Mouse (Mus musculus) forebrain, embryonic 10.5 days (tissue): ENCODE data around the gene 2010111I01Rik. TPM values are rescaled to one million over a fixed set of nuclear protein-coding genes. Genes with fewer than 3 reads are reported as not detected.

Experiments used
- DNase-seq: peaks from one replicate; pipeline ENCODE4 v3.0.0-alpha.2; 2017; ENCODE audit warnings: low spot score; ENCODE audit errors: extremely low spot score
- H3K27ac ChIP-seq: fragments of 300-500 bp; sonication (generic); 2 replicates; pipeline ENCODE4 v1.5.1; 2016; ENCODE audit warnings: mild to moderate bottlenecking
- H3K27me3 ChIP-seq: fragments of 300-500 bp; sonication (generic); 2 replicates; pipeline ENCODE4 v1.6.1; 2016; ENCODE audit warnings: mild to moderate bottlenecking; ENCODE audit not compliant: poor library complexity, severe bottlenecking
- H3K36me3 ChIP-seq: fragments of 300-500 bp; sonication (generic); replicated peaks from 2 replicates; pipeline ENCODE4 v1.6.1; 2016; ENCODE audit warnings: mild to moderate bottlenecking, moderate library complexity
- H3K4me1 ChIP-seq: fragments of 300-500 bp; sonication (generic); 2 replicates; pipeline ENCODE4 v1.6.1; 2016
- H3K4me3 ChIP-seq: fragments of 300-500 bp; sonication (generic); 2 replicates; pipeline ENCODE4 v1.5.1; 2016; ENCODE audit warnings: mild to moderate bottlenecking, moderate library complexity
- H3K9me3 ChIP-seq: fragments of 300-500 bp; sonication (generic); 2 replicates; pipeline ENCODE4 v1.6.1; 2016; ENCODE audit warnings: mild to moderate bottlenecking, moderate library complexity
- WGBS: fragments of 180-500 bp; shearing (Covaris S2); methylation state at CpG from one replicate; pipeline ENCODE4 v1.1.7; 2016; 5-methylcytosine and 5-hydroxymethylcytosine counted together
- polyA plus RNA-seq: library from polyadenylated mRNA; unstranded; fragments of >200 nt; fragmentation: Nextera tagmentation; extraction: Ambion mirVana; gene quantifications from 2 replicates; pipeline ENCODE4 v1.2.1, GENCODE M21; 2016

The 2010111I01Rik gene
- polyA plus RNA-seq, 1 experiment from 2014 or later = 45.6 TPM

DNA sequence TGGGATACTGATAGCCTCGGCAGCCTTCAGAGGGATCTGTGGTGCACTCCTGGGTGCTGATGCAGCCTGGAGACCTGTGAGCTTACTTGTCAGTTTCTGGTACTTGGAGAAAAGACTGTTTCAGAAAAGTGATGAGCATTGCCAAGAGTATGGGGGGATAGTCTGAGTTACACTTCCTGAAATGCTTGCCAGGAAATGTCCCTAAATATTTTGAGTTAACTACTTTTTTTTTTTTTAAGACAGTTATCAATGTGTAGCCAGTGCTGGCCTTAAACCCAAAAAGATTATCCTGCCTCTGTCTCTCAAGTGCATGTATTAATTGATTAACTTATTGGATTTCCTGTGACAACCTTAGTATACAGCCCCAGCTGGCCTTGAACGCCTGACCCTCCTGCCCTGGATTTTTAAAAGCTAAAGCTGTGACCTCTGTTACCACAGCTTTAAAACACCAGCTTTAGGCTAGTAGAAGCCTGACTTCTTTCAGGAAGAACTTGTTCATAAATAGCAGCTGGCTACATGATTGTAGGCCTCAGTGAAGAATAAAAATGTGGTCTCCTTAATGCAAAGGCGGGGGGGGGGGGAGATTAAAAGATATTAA is 150.6 kb downstream of the 2010111I01Rik start:
- Histone ChIP-seq H3K27me3 (peaks cover 44% of the 10 kb centered on the region), H3K4me1 (peaks cover 32% of the 10 kb centered on the region), H3K9me3 (peaks cover 11% of the 10 kb centered on the region), H3K27ac (no peak overlapping the region), H3K36me3 (no peaks in the 10 kb centered on the region), H3K4me3 (no peak overlapping the region)
- WGBS = 74% methylated on average over 3 of the region's 3 CpGs
- no peak for DNase-seq

DNA sequence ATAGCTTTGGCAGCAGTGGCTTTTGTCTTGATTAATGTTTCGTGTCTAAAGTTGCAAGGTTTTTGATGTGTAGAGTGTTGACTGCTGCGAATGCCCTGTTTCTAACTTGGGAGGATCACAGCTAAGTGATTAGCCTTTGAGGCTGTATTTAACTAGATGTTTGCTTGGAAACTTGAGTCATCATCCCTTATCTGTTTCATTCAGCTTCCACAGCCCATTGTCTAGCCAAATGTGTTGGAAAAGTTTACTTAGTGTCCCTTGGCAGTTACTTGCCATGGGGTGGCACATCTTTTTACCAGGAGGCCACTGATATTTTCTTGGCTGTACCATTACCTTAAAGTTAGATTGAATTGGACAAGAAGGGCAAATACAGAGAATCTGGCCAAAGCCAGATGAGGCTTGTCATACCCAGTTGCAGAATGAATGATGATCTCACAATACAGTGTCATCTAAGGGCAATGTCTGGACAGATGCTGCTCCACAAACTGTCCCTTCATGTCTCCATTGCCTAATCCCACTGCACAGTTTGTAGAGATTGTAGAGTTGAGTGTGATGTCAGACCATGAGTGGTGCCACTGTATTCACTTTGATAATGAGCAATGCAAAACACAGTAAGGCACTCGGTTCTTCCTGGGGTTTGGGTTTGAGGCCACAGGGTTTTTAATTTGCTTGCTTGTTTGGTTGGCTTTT is 152.9 kb downstream of the 2010111I01Rik start:
- Histone ChIP-seq H3K27me3 (peaks cover 20% of the 10 kb centered on the region), H3K4me1 (peaks cover 22% of the 10 kb centered on the region), H3K27ac (no peak overlapping the region), H3K4me3 (no peak overlapping the region), H3K9me3 (peaks cover 6% of the 10 kb centered on the region; the same call in 1 of the 2 replicates), H3K36me3 (no peaks in the 10 kb centered on the region)
- 84% methylated on average over 3 of the region's 3 CpGs for WGBS
- DNase-seq = no peak

GRCm38 (mm10) chr13:63118682-63119081 is 154.0 kb downstream of the 2010111I01Rik start:
- Histone ChIP-seq H3K27me3 (peaks cover 19% of the 10 kb centered on the region), H3K36me3 (no peaks in the 10 kb centered on the region), H3K9me3 (peaks cover 6% of the 10 kb centered on the region; the same call in 1 of the 2 replicates), H3K4me1 (peaks cover 12% of the 10 kb centered on the region), H3K27ac (no peak overlapping the region), H3K4me3 (no peak overlapping the region)
- 96% methylated on average over 3 of the region's 3 CpGs for WGBS
- DNase-seq = no peak

- Histone ChIP-seq H3K9me3 (peaks cover 6% of the 10 kb centered on the region; the same call in 1 of the 2 replicates), H3K27ac (no peak overlapping the region), H3K27me3 (peaks cover 4% of the 10 kb centered on the region), H3K36me3 (no peaks in the 10 kb centered on the region), H3K4me3 (no peak overlapping the region), H3K4me1 (no peaks in the 10 kb centered on the region)
- WGBS = 95% methylated on average over 2 of the region's 2 CpGs
- no peak for DNase-seq
Observed at GRCm38 (mm10) chr13:63120296-63120695, 155.6 kb downstream of the 2010111I01Rik start.

DNA sequence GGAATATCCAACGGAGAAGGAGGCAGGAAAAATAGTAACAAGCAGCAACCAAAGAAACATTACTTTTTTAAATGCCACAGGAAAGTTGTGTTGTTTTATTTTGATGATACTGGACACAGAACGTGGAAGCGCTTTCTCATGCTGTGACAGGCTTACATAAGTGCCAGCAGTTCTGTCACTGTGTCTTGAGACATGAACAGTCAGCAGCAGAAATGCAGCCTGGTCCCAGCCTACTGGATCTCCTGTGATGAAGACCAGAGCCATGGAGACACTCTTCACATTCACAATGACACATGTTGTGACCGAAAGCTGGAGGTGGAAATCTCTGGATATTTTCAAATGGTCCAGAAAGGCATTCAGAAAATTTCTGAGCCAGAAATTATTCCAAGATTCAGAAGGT is 157.1 kb downstream of the 2010111I01Rik start:
- no peak for DNase-seq
- H3K27ac ChIP-seq = no peak overlapping the region
- no peaks in the 10 kb centered on the region for H3K4me1 ChIP-seq
- no peaks in the 10 kb centered on the region for H3K36me3 ChIP-seq
- 0 out of 2 replicates have a peak, but pooled peaks cover under 1% of the 10 kb centered on the region for H3K9me3 ChIP-seq
- WGBS = 88% methylated on average over 4 of the region's 4 CpGs
- no peak overlapping the region for H3K4me3 ChIP-seq
- H3K27me3 ChIP-seq = no peaks in the 10 kb centered on the region

DNA sequence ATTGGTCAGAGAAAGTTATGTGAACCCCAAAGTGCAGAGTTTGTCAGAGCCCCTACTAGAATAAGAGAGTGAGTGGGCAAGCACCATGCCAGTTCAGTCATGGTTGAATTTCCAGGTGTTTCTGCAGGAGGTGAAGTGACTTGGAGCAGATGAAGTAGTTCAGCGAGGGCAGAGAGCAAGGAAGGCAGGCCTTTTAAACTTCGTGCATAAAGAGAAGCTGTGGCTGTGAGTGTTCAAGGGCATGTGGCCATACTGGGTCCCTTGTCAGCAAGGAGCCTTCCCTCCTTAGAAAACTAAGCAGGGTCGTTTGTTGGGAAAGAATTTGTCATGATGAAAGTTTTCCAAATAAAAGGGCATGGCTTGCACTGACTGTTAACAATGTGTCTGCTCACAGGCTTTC is 161.5 kb downstream of the 2010111I01Rik start:
- 66% methylated on average over 3 of the region's 3 CpGs for WGBS
- H3K4me1 ChIP-seq = no peaks in the 10 kb centered on the region

DNA sequence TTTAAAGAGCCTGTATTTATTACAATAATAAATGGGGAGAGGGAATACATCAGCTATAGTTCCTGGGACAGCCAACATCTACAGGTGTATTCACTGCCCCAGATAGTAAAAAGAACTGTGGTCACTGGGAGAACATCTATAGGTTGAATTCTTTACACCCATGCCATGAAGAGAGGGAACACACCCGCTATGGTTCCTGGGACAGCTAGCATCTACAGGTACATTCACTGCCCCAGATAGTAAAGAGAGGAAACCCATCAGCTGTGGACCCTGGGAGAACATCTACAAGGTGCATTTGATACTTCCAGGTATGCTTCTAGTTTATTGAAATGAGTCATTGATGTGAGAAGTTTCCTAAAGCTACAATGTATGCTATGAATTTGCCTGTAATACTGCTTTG is 162.8 kb downstream of the 2010111I01Rik start:
- WGBS = 88% methylated on average over 1 of the region's 1 CpGs
- Histone ChIP-seq H3K9me3 (peaks cover 11% of the 10 kb centered on the region), H3K4me3 (no peak overlapping the region), H3K27me3 (no peaks in the 10 kb centered on the region), H3K36me3 (0 out of 2 replicates have a peak, but pooled peaks cover 5% of the 10 kb centered on the region), H3K27ac (no peak overlapping the region), H3K4me1 (no peaks in the 10 kb centered on the region)
- no peak for DNase-seq

More for the DNA sequence above, 161.5 kb downstream of the 2010111I01Rik start:
- H3K27ac ChIP-seq = no peak overlapping the region
- H3K9me3 ChIP-seq = peaks cover 11% of the 10 kb centered on the region
- 0 out of 2 replicates have a peak, but pooled peaks cover 5% of the 10 kb centered on the region for H3K36me3 ChIP-seq
- H3K27me3 ChIP-seq = no peaks in the 10 kb centered on the region
- no peak overlapping the region for H3K4me3 ChIP-seq
- no peak for DNase-seq

DNA sequence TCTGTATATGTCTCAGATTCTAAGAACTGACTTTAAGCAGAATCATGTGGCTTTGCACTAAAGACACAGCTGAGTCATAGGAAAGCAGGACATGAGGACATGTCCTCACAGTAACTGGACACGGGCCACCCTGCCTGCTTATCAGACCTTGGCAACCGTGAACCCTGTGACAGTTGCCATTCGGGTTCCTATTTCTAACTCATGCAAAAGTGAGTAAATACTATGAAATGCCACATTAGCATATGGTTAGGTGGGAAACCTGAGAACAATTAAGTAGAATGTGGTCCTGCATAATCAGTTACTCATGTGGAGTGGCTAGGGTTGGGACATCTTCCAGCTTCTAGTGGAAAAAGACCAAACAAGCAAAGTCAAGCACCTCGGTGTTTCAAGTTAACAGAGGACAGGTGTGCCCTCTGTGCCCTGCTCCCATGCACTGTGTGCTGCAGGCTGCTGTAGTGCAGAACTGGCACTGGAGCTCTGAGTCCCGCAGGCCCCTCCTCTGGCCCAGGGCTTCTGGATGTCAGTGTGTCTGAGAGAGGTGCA is 170.3 kb downstream of the 2010111I01Rik start:
- WGBS = 80% methylated on average over 5 of the region's 5 CpGs
- H3K4me1 ChIP-seq = 0 out of 2 replicates have a peak, but pooled peaks cover 6% of the 10 kb centered on the region
- no peak for DNase-seq
- H3K27me3 ChIP-seq = no peaks in the 10 kb centered on the region
- no peaks in the 10 kb centered on the region for H3K36me3 ChIP-seq
- no peak overlapping the region for H3K27ac ChIP-seq
- H3K9me3 ChIP-seq = no peaks in the 10 kb centered on the region
- no peak overlapping the region for H3K4me3 ChIP-seq

DNA sequence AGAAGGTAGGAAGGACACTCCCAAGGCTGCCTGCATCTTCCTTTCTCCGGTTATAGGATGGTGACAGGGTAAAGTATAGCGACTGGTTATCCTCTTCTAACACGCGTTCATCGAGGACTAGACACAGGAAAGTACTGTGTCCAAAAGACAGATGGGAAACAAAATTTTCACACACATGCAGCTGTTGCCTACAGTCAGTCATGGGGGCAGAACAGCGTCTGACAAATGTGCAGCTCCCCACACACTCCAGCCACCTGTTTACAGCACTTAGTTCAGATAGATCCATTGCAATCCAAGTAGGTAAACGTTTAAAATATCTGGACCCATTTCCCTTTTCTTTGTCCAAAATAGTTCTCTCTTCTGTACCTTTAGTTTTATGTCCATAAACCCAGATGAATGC is 171.3 kb downstream of the 2010111I01Rik start:
- Histone ChIP-seq H3K27me3 (no peaks in the 10 kb centered on the region), H3K9me3 (no peaks in the 10 kb centered on the region), H3K4me1 (0 out of 2 replicates have a peak, but pooled peaks cover 6% of the 10 kb centered on the region), H3K27ac (no peak overlapping the region), H3K36me3 (no peaks in the 10 kb centered on the region), H3K4me3 (no peak overlapping the region)
- DNase-seq = no peak
- WGBS = 94% methylated on average over 7 of the region's 7 CpGs

DNA sequence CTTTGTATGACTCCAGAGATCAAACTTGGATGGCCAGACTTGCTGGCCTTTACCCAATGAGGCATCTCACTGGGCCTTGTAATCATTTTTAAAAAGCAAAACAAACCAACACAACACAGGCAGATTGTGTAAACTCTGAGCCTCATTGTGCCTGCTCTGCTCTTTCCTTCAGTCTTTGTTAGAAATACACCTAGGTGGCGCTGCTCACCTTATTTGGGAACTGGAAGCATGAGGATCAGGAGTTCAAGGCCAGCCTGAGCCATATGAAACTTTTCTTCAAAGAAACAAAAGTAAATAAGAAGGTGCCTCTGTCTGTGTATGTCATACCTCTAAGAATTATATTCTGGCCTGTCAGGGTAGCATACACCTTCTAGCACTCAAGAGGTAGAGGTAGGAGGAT is 172.1 kb downstream of the 2010111I01Rik start:
- no peak for DNase-seq
- H3K9me3 ChIP-seq = no peaks in the 10 kb centered on the region
- WGBS = 78% methylated on average over 1 of the region's 1 CpGs
- no peaks in the 10 kb centered on the region for H3K36me3 ChIP-seq
- no peak overlapping the region for H3K27ac ChIP-seq
- no peak overlapping the region for H3K4me3 ChIP-seq
- H3K4me1 ChIP-seq = 0 out of 2 replicates have a peak, but pooled peaks cover 6% of the 10 kb centered on the region
- H3K27me3 ChIP-seq = no peaks in the 10 kb centered on the region

DNA sequence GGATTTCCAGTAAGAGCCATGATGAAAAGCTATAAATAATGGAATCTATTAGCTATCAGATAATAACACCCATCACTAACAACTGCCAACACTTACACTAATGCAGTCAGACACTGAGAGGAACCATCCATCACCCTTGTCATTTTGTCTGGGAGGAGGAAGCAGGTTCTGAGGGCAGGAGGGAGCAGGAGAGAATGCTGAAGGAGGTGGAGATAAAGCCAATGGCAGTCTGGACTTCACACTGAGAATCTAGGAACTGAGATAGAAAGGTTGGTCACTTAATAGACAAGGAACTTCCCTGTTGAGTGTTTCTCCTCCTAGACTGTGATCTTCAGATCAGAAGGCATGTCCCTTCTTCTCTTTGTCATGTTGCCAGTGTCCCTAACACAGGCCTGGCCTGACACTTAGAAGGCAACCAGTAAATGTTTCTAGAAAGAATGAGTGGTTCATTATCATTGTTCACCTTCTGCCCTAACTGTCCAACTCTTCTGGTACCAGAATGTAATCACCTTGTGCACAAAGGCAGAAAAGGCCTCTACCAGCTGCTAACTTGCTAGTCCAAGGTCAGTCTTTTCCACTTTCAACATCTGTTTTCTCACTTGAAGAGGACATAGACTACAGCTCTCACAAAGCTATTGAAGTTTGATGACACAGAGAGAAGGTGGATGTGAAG is 173.8 kb downstream of the 2010111I01Rik start:
- no peak for DNase-seq
- H3K36me3 ChIP-seq = no peaks in the 10 kb centered on the region
- 0 out of 2 replicates have a peak, but pooled peaks cover 6% of the 10 kb centered on the region for H3K4me1 ChIP-seq
- H3K27ac ChIP-seq = no peak overlapping the region
- H3K4me3 ChIP-seq = no peak overlapping the region
- H3K27me3 ChIP-seq = no peaks in the 10 kb centered on the region
- no peaks in the 10 kb centered on the region for H3K9me3 ChIP-seq

DNA sequence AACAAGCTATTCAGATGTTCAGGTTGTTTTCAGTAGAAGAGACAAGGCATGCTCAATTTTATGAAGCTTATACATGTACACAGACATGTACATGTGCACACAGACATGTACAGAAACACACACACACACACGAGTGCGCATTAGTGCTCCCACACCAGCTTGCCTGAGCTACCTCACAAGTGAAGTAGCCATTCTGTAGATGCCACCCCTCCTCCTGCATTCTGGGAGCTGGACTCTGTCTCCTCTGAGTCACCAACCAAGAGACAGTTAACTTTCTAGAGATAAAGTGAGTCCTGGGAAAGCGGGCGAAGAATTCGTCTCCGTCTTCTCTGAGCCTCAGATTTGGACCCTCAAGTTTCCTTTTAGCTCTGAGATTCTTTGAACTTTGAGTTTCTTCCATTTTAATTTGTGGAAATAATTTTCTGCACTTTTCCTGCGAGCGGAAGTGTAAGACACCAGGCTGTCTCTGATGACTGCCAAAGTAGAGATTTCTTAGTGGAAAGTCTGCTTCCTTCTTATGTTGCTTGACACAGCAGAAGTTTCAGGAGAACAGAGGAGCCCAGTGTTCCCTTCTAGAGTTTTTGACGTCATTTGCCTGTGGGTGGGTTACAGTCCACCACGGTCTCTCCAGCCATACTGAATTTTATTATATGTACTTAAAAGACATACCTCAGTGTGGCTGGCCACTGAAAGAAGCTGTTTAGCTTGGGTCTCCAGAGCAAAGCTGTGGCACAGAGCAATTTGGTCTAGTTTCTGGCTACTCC is 175.0 kb downstream of the 2010111I01Rik start:
- H3K27ac ChIP-seq = no peak overlapping the region
- 89% methylated on average over 10 of the region's 10 CpGs for WGBS
- DNase-seq = no peak
- no peaks in the 10 kb centered on the region for H3K27me3 ChIP-seq
- H3K36me3 ChIP-seq = no peaks in the 10 kb centered on the region
- no peak overlapping the region for H3K4me3 ChIP-seq
- 0 out of 2 replicates have a peak, but pooled peaks cover 6% of the 10 kb centered on the region for H3K4me1 ChIP-seq
- H3K9me3 ChIP-seq = no peaks in the 10 kb centered on the region
